Mouse (Mus musculus) gonadal fat pad, adult 2 months (tissue): ENCODE measurements around the gene Duxbl3. TPM values are rescaled to one million over a fixed set of nuclear protein-coding genes. Genes with fewer than 3 reads are reported as not detected.
"Not testable (repeated sequence)": the region's sequence is repeated elsewhere in the genome, so short reads cannot be mapped to it uniquely, and the experiment has no call there.

Experiments used
- DNase-seq: peaks from one replicate; pipeline ENCODE4 v3.0.0-alpha.2; 2012; ENCODE audit warnings: low read depth
- polyA plus RNA-seq: library from polyadenylated mRNA; depleted of rRNA; stranded (reverse); fragments of >200 nt; gene quantifications from 2 replicates; pipeline ENCODE4 v1.2.3, GENCODE M21; 2012; rRNA removed

Gene Duxbl3
- 0.35 and 1.1 TPM in 2 replicates for polyA plus RNA-seq

GRCm38 (mm10) chr14:26257756-26258617 lies at the start of gene Duxbl3:
Gene Duxbl3, plus strand, starts transcription at chr14:26257962.
- DNase-seq: not testable (repeated sequence)

- not testable (repeated sequence) for DNase-seq
Observed at GRCm38 (mm10) chr14:26216233-26217000, 41.3 kb upstream of the Duxbl3 start.

- DNase-seq: not testable (repeated sequence)
Observed at GRCm38 (mm10) chr14:26237183-26237582, 20.6 kb upstream of the Duxbl3 start.

GRCm38 (mm10) chr14:26258729-26259128 lies 967 bp downstream of the Duxbl3 start:
- DNase-seq: not testable (repeated sequence)

GRCm38 (mm10) chr14:26286737-26287136 lies 29.0 kb downstream of the Duxbl3 start:
- not testable (repeated sequence) for DNase-seq

- DNase-seq: no peak
Observed at GRCm38 (mm10) chr14:26293859-26294258, 36.1 kb downstream of the Duxbl3 start.

GRCm38 (mm10) chr14:26297055-26297454 lies 39.3 kb downstream of the Duxbl3 start:
- no peak for DNase-seq

GRCm38 (mm10) chr14:26297484-26297883 lies 39.7 kb downstream of the Duxbl3 start:
- DNase-seq: no peak

GRCm38 (mm10) chr14:26303111-26303510 lies 45.3 kb downstream of the Duxbl3 start:
- no peak for DNase-seq

- DNase-seq: no peak
Observed at GRCm38 (mm10) chr14:26306032-26306431, 48.3 kb downstream of the Duxbl3 start.

GRCm38 (mm10) chr14:26308813-26309212 lies 51.1 kb downstream of the Duxbl3 start:
- no peak for DNase-seq

- DNase-seq: no peak
Observed at GRCm38 (mm10) chr14:26309511-26309910, 51.7 kb downstream of the Duxbl3 start.

GRCm38 (mm10) chr14:26316246-26316730 lies 58.5 kb downstream of the Duxbl3 start:
- no peak for DNase-seq

Other genes with a start within 250 kb of the Duxbl3 start
- gene Gm9780, start 215.3 kb upstream of the Duxbl3 start, polyA plus RNA-seq: 318 and 347 TPM in 2 replicates
- 101 and 111 TPM in 2 replicates for gene Tmem254c, start 190.6 kb upstream of the Duxbl3 start, polyA plus RNA-seq
- not detected in 2 replicates for gene Cphx2, start 176.4 kb upstream of the Duxbl3 start, polyA plus RNA-seq
- gene Cphx3, start 175.7 kb upstream of the Duxbl3 start, polyA plus RNA-seq: 0.11 TPM in 1 of 2 replicates, not detected in the other
- gene Duxbl2, start 139.6 kb upstream of the Duxbl3 start, polyA plus RNA-seq: 0.15 and 0.89 TPM in 2 replicates
- 75.4 and 85.4 TPM in 2 replicates for gene Plac9b, start 75.5 kb upstream of the Duxbl3 start, polyA plus RNA-seq
- gene Tmem254b, start 50.9 kb upstream of the Duxbl3 start, polyA plus RNA-seq: 67.9 and 80.1 TPM in 2 replicates